Mouse (Mus musculus) ES-Bruce4 (cell line): ENCODE results near the gene Tacr2.
A peak's percentile ranks its signal among the peaks of the same experiment; 100 is the strongest.

Source experiments
- CTCF ChIP-seq: IDR thresholded peaks from one replicate; pipeline ENCODE4 v1.8.1; 2011; ENCODE audit warnings: low read depth, low read length
- EP300 ChIP-seq: IDR thresholded peaks from 2 replicates; pipeline ENCODE4 v1.6.1; 2011; ENCODE audit warnings: low read depth, low read length; ENCODE audit not compliant: insufficient read depth

GRCm38 (mm10) chr10:62287460-62288124 is 35.4 kb downstream of the Tacr2 start:
- no peak for TF ChIP-seq CTCF
- peak; percentile 69; the same call in 1 of the 2 replicates for TF ChIP-seq EP300
